In genomic region chr1:74300347-74301110, GRCm38 (mm10) we compare ENCODE assay signal across 17 mouse cellular contexts. TPM values are rescaled to one million over a fixed set of nuclear protein-coding genes. Genes with fewer than 3 reads are reported as not detected.
DNase-seq lines count a peak whose midpoint lies in the region; ATAC-seq and TF ChIP-seq lines count a peak whose summit lies in the region.
"Had no signal": no experiment of that assay in that cellular context is flagged by ENCODE, and none has a peak within 500 bp of the region (broad histone marks: within the 10 kb centered on the region; RNA-seq: fewer than 3 reads in every experiment).

No protein-coding gene starts in this region.

- H3K9ac ChIP-seq in lung, embryonic 16.5 days (ENCODE audit: low read length) = no peak overlapping the region
- H3K9ac ChIP-seq in heart, embryonic 15.5 days = no peak overlapping the region
- H3K9ac ChIP-seq in stomach, postnatal 0 days (ENCODE audit: low read length) = no peak overlapping the region
- H3K9ac ChIP-seq: embryonic facial prominence, embryonic 12.5 days; hindbrain, embryonic 12.5 days; neural tube, embryonic 13.5 days had no signal

- 74% methylated on average over 6 of the region's 6 CpGs for WGBS in lung, embryonic 16.5 days
- WGBS in heart, embryonic 15.5 days = 51% methylated on average over 6 of the region's 6 CpGs
- 52% methylated on average over 6 of the region's 6 CpGs for WGBS in stomach, postnatal 0 days

- no peak overlapping the region for H3K4me2 ChIP-seq in lung, embryonic 16.5 days (ENCODE audit: low read depth, low read length)
- H3K4me2 ChIP-seq in heart, embryonic 15.5 days = peak overlapping the region; percentile 6; the same call in 1 of the 2 replicates
- H3K4me2 ChIP-seq in stomach, postnatal 0 days (replicated peaks; ENCODE audit: low read depth) = no peak overlapping the region
- H3K4me2 ChIP-seq: embryonic facial prominence, embryonic 12.5 days; hindbrain, embryonic 12.5 days; neural tube, embryonic 13.5 days had no signal

- H3K27me3 ChIP-seq in lung, embryonic 16.5 days (ENCODE audit: control insufficient read depth, insufficient read depth, low read depth, low read length) = no peaks in the 10 kb centered on the region
- no peaks in the 10 kb centered on the region for H3K27me3 ChIP-seq in heart, embryonic 15.5 days
- H3K27me3 ChIP-seq in stomach, postnatal 0 days (ENCODE audit: control insufficient read depth, insufficient read depth, low read length) = no peaks in the 10 kb centered on the region
- H3K27me3 ChIP-seq: embryonic facial prominence, embryonic 12.5 days had no signal

- ATAC-seq in lung, embryonic 16.5 days (ENCODE audit: low read depth) = no peak
- no peak for ATAC-seq in heart, embryonic 15.5 days (replicated peaks; ENCODE audit: insufficient number of reproducible peaks, insufficient read depth, low FRiP score, low read depth)
- ATAC-seq in stomach, postnatal 0 days (ENCODE audit: low FRiP score, low TSS enrichment) = no peak
- ATAC-seq in activated CD4-positive, CD25-positive, alpha-beta regulatory T cell, adult 4 months = no peak
- ATAC-seq: midbrain, embryonic 16.5 days had no signal

- intact Hi-C loops in heart, postnatal 25 days (cut with DNase I) = no loop called here

- peak; percentile 45 to 55 for DNase-seq in heart, adult 9 months (ENCODE audit: low spot score in 2 of 2)
- no peak for DNase-seq in heart, postnatal 25 days (ENCODE audit: low spot score)
- DNase-seq in lung, adult 18-20 months = no peak
- DNase-seq in stomach, postnatal 0 days (ENCODE audit: low spot score) = peak; percentile 17
- DNase-seq: cerebellum, postnatal 14 days; lung, postnatal 36 days; retina, postnatal 1 day had no signal

- no peak for TF ChIP-seq CTCF in stomach, postnatal 0 days (IDR thresholded peaks at IDR 0.05; ENCODE audit: low read depth)

- TF ChIP-seq EP300 in stomach, postnatal 0 days (optimal IDR thresholded peaks at IDR 0.05) = no peak

- H3K9me3 ChIP-seq in lung, embryonic 16.5 days (ENCODE audit: control insufficient read depth, low read length) = no peaks in the 10 kb centered on the region
- H3K9me3 ChIP-seq in heart, embryonic 15.5 days (replicated peaks) = no peaks in the 10 kb centered on the region
- no peaks in the 10 kb centered on the region for H3K9me3 ChIP-seq in stomach, postnatal 0 days (ENCODE audit: control insufficient read depth, low read length)
- H3K9me3 ChIP-seq: embryonic facial prominence, embryonic 12.5 days; forebrain, embryonic 10.5 days; hindbrain, embryonic 12.5 days; neural tube, embryonic 13.5 days had no signal

- H3K36me3 ChIP-seq in lung, embryonic 16.5 days (ENCODE audit: control insufficient read depth, insufficient read depth, low read length) = no peaks in the 10 kb centered on the region
- H3K36me3 ChIP-seq in heart, embryonic 15.5 days = no peaks in the 10 kb centered on the region
- no peaks in the 10 kb centered on the region for H3K36me3 ChIP-seq in stomach, postnatal 0 days (ENCODE audit: control insufficient read depth, insufficient read depth, low read length)
- H3K36me3 ChIP-seq: embryonic facial prominence, embryonic 12.5 days had no signal

- peaks cover 73% of the 10 kb centered on the region for H3K4me1 ChIP-seq in lung, embryonic 16.5 days (replicated peaks; ENCODE audit: control insufficient read depth, insufficient read depth, low read length)
- H3K4me1 ChIP-seq in heart, embryonic 15.5 days (replicated peaks) = peaks cover 79% of the 10 kb centered on the region
- H3K4me1 ChIP-seq in stomach, postnatal 0 days (replicated peaks; ENCODE audit: control insufficient read depth, insufficient read depth) = peaks cover 35% of the 10 kb centered on the region

- peak overlapping the region; percentile 11 for H3K27ac ChIP-seq in lung, embryonic 16.5 days (ENCODE audit: low read length)
- H3K27ac ChIP-seq in heart, embryonic 15.5 days = peak overlapping the region; percentile 68
- peak overlapping the region; percentile 73 for H3K27ac ChIP-seq in stomach, postnatal 0 days (replicated peaks)
- H3K27ac ChIP-seq: embryonic facial prominence, embryonic 12.5 days; forebrain, embryonic 10.5 days; hindbrain, embryonic 12.5 days; neural tube, embryonic 13.5 days had no signal

- no peak overlapping the region for H3K4me3 ChIP-seq in lung, embryonic 16.5 days (ENCODE audit: low read length)
- H3K4me3 ChIP-seq in heart, embryonic 15.5 days = no peak overlapping the region
- H3K4me3 ChIP-seq in stomach, postnatal 0 days (ENCODE audit: low read depth, low read length) = no peak overlapping the region
- H3K4me3 ChIP-seq: embryonic facial prominence, embryonic 12.5 days; forebrain, embryonic 10.5 days; hindbrain, embryonic 12.5 days; neural tube, embryonic 13.5 days had no signal

RNA-seq across cellular contexts. Expression of gene Tmbim1, which starts 4.9 kb away (rescaled TPM):
- total RNA-seq in heart, postnatal 25 days (2021) = 10 to 100 TPM; 38.4 to 41.5 TPM
- 57.9 and 63.0 TPM in 2 replicates for polyA plus RNA-seq in lung, embryonic 16.5 days (2015; fragmentation: Nextera tagmentation; extraction: Ambion mirVana)
- polyA plus RNA-seq in heart, embryonic 15.5 days (2015; fragmentation: Nextera tagmentation; extraction: Ambion mirVana) = 44.9 and 48.1 TPM in 2 replicates
- polyA plus RNA-seq in stomach, postnatal 0 days (2015; fragmentation: Nextera tagmentation; extraction: Ambion mirVana) = 109 and 118 TPM in 2 replicates
- 10 to 100 TPM; 13.1 to 16.1 TPM for polyA plus RNA-seq in activated CD4-positive, CD25-positive, alpha-beta regulatory T cell, adult 4 months (2017; shearing (Covaris generic))

RNA-seq across cellular contexts. Expression of gene Pnkd, which starts 15.8 kb away (rescaled TPM):
- total RNA-seq in heart, postnatal 25 days (2021) = 100 to 1,000 TPM; 160 to 161 TPM
- polyA plus RNA-seq in lung, embryonic 16.5 days (2015; fragmentation: Nextera tagmentation; extraction: Ambion mirVana) = 123 and 126 TPM in 2 replicates
- polyA plus RNA-seq in heart, embryonic 15.5 days (2015; fragmentation: Nextera tagmentation; extraction: Ambion mirVana) = 276 and 288 TPM in 2 replicates
- 84.8 and 88.2 TPM in 2 replicates for polyA plus RNA-seq in stomach, postnatal 0 days (2015; fragmentation: Nextera tagmentation; extraction: Ambion mirVana)
- 10 to 100 TPM; 80.2 to 97.8 TPM for polyA plus RNA-seq in activated CD4-positive, CD25-positive, alpha-beta regulatory T cell, adult 4 months (2017; shearing (Covaris generic))

RNA-seq across cellular contexts. Expression of gene Aamp, which starts 16.0 kb away (rescaled TPM):
- 10 to 100 TPM; 87.5 to 94.8 TPM for total RNA-seq in heart, postnatal 25 days (2021)
- polyA plus RNA-seq in lung, embryonic 16.5 days (2015; fragmentation: Nextera tagmentation; extraction: Ambion mirVana) = 252 and 267 TPM in 2 replicates
- 168 and 209 TPM in 2 replicates for polyA plus RNA-seq in heart, embryonic 15.5 days (2015; fragmentation: Nextera tagmentation; extraction: Ambion mirVana)
- polyA plus RNA-seq in stomach, postnatal 0 days (2015; fragmentation: Nextera tagmentation; extraction: Ambion mirVana) = 154 and 157 TPM in 2 replicates
- polyA plus RNA-seq in activated CD4-positive, CD25-positive, alpha-beta regulatory T cell, adult 4 months (2017; shearing (Covaris generic)) = 100 to 1,000 TPM; 139 to 184 TPM

RNA-seq across cellular contexts. Expression of gene Gpbar1, which starts 22.2 kb away (rescaled TPM):
- total RNA-seq in heart, postnatal 25 days (2021) = not detected
- polyA plus RNA-seq in lung, embryonic 16.5 days (2015; fragmentation: Nextera tagmentation; extraction: Ambion mirVana) = 0.19 and 0.40 TPM in 2 replicates
- 0.13 and 0.34 TPM in 2 replicates for polyA plus RNA-seq in heart, embryonic 15.5 days (2015; fragmentation: Nextera tagmentation; extraction: Ambion mirVana)
- 0.51 and 0.63 TPM in 2 replicates for polyA plus RNA-seq in stomach, postnatal 0 days (2015; fragmentation: Nextera tagmentation; extraction: Ambion mirVana)
- polyA plus RNA-seq in activated CD4-positive, CD25-positive, alpha-beta regulatory T cell, adult 4 months (2017; shearing (Covaris generic)) = under 1 TPM in 1 of 2 experiments, not detected in 1; 0.32 TPM
- total RNA-seq: layer of hippocampus, postnatal 14 days; MEL had no signal
- polyA plus RNA-seq: embryonic facial prominence, embryonic 12.5 days; neural tube, embryonic 13.5 days had no signal

Comparison
In these comparisons a context has a peak if more than half of its experiments do, and no peak if none do; other contexts are left out.
1. DNase-seq: peak in heart, adult 9 months (2 of 2) and stomach, postnatal 0 days (single experiment); none in heart, postnatal 25 days (single experiment) and lung, adult 18-20 months (0 of 2).
2. H3K27ac ChIP-seq: peak in every context shown above with its lines; median percentile 73 in stomach, postnatal 0 days; 68 in heart, embryonic 15.5 days; 11 in lung, embryonic 16.5 days.